Mouse (Mus musculus) heart, adult 2 months (tissue): ENCODE results near the gene Ak5. TPM values are rescaled to one million over a fixed set of nuclear protein-coding genes. Genes with fewer than 3 reads are reported as not detected.
A peak's percentile ranks its signal among the peaks of the same experiment; 100 is the strongest.

Source experiments
- DNase-seq, 2 experiments: peaks; one replicate each; pipeline ENCODE4 v3.0.0; 2021
- H3K27ac ChIP-seq: fragments of 200-600 bp; 2 replicates; pipeline ENCODE4 v1.8.1; 2022
- H3K27me3 ChIP-seq: fragments of 200-500 bp; 2 replicates; pipeline ENCODE4 v1.6.1; 2012; ENCODE audit warnings: mild to moderate bottlenecking, low read length, inconsistent platforms, mixed read lengths; ENCODE audit not compliant: control insufficient read depth, insufficient read depth
- H3K36me3 ChIP-seq: fragments of 200-500 bp; 2 replicates; pipeline ENCODE4 v1.6.1; 2012; ENCODE audit warnings: low read length, inconsistent platforms; ENCODE audit not compliant: control insufficient read depth, insufficient read depth
- H3K4me1 ChIP-seq: fragments of 200-500 bp; 2 replicates; pipeline ENCODE4 v1.6.1; 2011; ENCODE audit warnings: low read length; ENCODE audit not compliant: control insufficient read depth, insufficient read depth
- H3K4me3 ChIP-seq: fragments of 200-600 bp; 2 replicates; pipeline ENCODE4 v1.8.1; 2022
- H3K79me2 ChIP-seq: fragments of 200-500 bp; replicated peaks from 2 replicates; pipeline ENCODE4 v1.6.1; 2012; ENCODE audit warnings: mild to moderate bottlenecking, inconsistent platforms, low read length, moderate library complexity, mixed read lengths; ENCODE audit not compliant: control insufficient read depth, insufficient read depth
- H3K9ac ChIP-seq: fragments of 200-500 bp; 2 replicates; pipeline ENCODE4 v1.6.1; 2012; ENCODE audit warnings: low read depth, mild to moderate bottlenecking, control low read depth, inconsistent platforms, low read length, mixed read lengths
- CTCF ChIP-seq: fragments of 200-600 bp; IDR thresholded peaks from 2 replicates; pipeline ENCODE4 v1.8.1; 2022; ENCODE audit warnings: antibody characterized with exemption, mild to moderate bottlenecking, moderate library complexity
- EP300 ChIP-seq: fragments of 200-500 bp; IDR thresholded peaks from 2 replicates; pipeline ENCODE4 v1.6.1; 2011; ENCODE audit warnings: low read depth, low read length, control low read depth; ENCODE audit not compliant: insufficient read depth
- POLR2A ChIP-seq: fragments of 200-500 bp; IDR thresholded peaks from 2 replicates; pipeline ENCODE4 v1.6.1; 2011; ENCODE audit warnings: mild to moderate bottlenecking, low read depth, low read length, control low read depth; ENCODE audit not compliant: insufficient read depth
- WGBS: fragments of 180-500 bp; shearing (Covaris S2); methylation state at CpG from one replicate; pipeline ENCODE4 v1.1.7; 2018; 5-methylcytosine and 5-hydroxymethylcytosine counted together
- intact Hi-C: fragments of 180-260 bp; cut with DNase I; formaldehyde crosslinking; loops from one replicate; pipeline ENCODE4 v1.15.1; 2025
- polyA plus RNA-seq: library from polyadenylated mRNA; depleted of rRNA; stranded (reverse); fragments of >200 nt; gene quantifications from 2 replicates; pipeline ENCODE4 v1.2.3, GENCODE M21; 2012
- total RNA-seq, 2 experiments: library from RNA; stranded (reverse); gene quantifications; 2 replicates each; pipeline ENCODE4 v1.2.3; 2021

The Ak5 gene
- total and polyA plus RNA-seq, 3 experiments: 0.45 TPM; not detected in 2

DNA sequence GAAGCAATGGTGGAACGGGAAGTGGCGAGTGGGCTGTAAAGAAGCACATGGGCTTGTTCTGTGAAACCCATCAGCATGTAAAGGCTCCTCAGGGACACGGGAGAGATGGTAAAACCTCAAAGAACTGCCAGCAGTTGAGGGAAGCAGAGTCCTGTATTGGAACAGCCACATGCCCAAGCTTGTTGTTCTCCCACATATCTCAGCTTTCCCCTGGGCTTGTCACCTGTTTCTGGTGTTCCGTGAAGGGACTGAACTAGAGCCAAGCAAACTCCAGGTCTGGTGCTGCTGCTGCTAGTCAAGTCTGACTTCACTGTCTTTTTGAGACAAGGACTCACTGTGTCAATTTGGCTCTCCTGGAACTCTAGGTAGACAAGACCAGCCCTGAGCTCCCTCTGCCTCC lies 200.8 kb downstream of the Ak5 start:
- WGBS: 55% methylated on average over 4 of the region's 4 CpGs
- Histone ChIP-seq H3K4me1 (peaks cover 3% of the 10 kb centered on the region), H3K79me2 (no peaks in the 10 kb centered on the region), H3K36me3 (no peaks in the 10 kb centered on the region), H3K9ac (no peak overlapping the region), H3K27ac (no peak overlapping the region), H3K27me3 (no peaks in the 10 kb centered on the region), H3K4me3 (no peak overlapping the region)
- intact Hi-C loops: no loop called here
- TF ChIP-seq POLR2A: no peak
- no peak for TF ChIP-seq CTCF
- 0 out of 2 replicates have a peak, but pooled peaks have one; percentile 31 for TF ChIP-seq EP300
- DNase-seq: no peak

DNA sequence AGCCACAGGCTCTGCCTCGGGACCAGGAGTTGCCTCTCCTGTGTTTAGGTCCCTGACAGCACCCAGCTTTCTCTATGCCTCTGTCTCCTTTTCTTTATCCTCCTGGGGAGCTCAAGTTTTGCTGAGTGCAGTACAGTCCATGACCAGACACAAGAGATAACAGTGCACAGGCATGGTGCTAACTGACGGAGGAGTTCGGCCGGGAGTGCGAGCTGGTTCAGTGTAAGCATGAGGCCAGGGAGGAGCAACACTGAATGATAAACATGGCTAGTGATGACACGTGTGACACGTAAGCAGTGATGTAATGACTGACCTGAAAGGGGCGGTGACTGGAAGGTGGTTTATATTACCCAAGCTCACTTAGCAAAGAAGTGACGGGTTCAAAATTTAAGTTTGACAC lies 201.3 kb downstream of the Ak5 start:
- intact Hi-C loops: no loop called here

DNA sequence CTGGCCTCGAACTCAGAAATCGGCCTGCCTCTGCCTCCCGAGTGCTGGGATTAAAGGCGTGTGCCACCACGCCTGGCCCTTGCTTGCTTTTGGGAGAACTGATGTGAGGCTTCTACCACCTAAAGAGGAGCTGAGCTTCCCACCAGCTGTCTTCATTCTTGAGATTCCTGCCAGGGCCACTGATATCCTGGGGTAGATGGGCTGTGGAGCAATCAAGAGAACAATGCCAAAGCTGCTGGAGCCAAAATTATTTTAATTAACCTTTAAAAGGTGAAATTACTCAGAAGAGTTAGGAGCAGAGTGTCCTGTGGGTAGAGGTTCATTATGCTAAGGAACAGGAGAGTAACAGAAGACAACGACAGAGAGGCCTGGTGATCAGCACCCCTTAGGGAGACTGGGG lies 202.8 kb downstream of the Ak5 start:
- Histone ChIP-seq H3K4me1 (peaks cover 3% of the 10 kb centered on the region), H3K4me3 (no peak overlapping the region), H3K36me3 (no peaks in the 10 kb centered on the region), H3K79me2 (no peaks in the 10 kb centered on the region), H3K9ac (no peak overlapping the region), H3K27me3 (no peaks in the 10 kb centered on the region), H3K27ac (no peak overlapping the region)
- no peak for DNase-seq
- TF ChIP-seq POLR2A (no peak), CTCF (no peak), EP300 (no peak)
- intact Hi-C loops: no loop called here
- 92% methylated on average over 6 of the region's 6 CpGs for WGBS

More for the DNA sequence above, 201.3 kb downstream of the Ak5 start:
- peaks cover 3% of the 10 kb centered on the region for H3K4me1 ChIP-seq
- no peak for TF ChIP-seq CTCF
- TF ChIP-seq EP300: no peak
- TF ChIP-seq POLR2A: no peak
- no peak overlapping the region for H3K9ac ChIP-seq
- H3K4me3 ChIP-seq: no peak overlapping the region
- no peak overlapping the region for H3K27ac ChIP-seq
- H3K36me3 ChIP-seq: no peaks in the 10 kb centered on the region
- 69% methylated on average over 9 of the region's 9 CpGs for WGBS
- H3K27me3 ChIP-seq: no peaks in the 10 kb centered on the region
- no peaks in the 10 kb centered on the region for H3K79me2 ChIP-seq
- DNase-seq: no peak

GRCm38 (mm10) chr3:152464462-152464861 lies 203.7 kb downstream of the Ak5 start:
- no peak for DNase-seq
- no peak for TF ChIP-seq EP300
- TF ChIP-seq CTCF: no peak
- no peak for TF ChIP-seq POLR2A
- H3K27me3 ChIP-seq: no peaks in the 10 kb centered on the region
- H3K9ac ChIP-seq: no peak overlapping the region
- H3K4me1 ChIP-seq: peaks cover 3% of the 10 kb centered on the region
- H3K4me3 ChIP-seq: no peak overlapping the region
- no peak overlapping the region for H3K27ac ChIP-seq
- intact Hi-C loops: no loop called here
- 95% methylated on average over 3 of the region's 3 CpGs for WGBS
- H3K36me3 ChIP-seq: no peaks in the 10 kb centered on the region
- H3K79me2 ChIP-seq: no peaks in the 10 kb centered on the region

GRCm38 (mm10) chr3:152462900-152463299 lies 205.3 kb downstream of the Ak5 start:
- H3K27ac ChIP-seq: no peak overlapping the region
- H3K9ac ChIP-seq: no peak overlapping the region
- H3K4me1 ChIP-seq: peaks cover 3% of the 10 kb centered on the region
- 59% methylated on average over 10 of the region's 10 CpGs for WGBS
- no peaks in the 10 kb centered on the region for H3K36me3 ChIP-seq
- H3K4me3 ChIP-seq: no peak overlapping the region
- H3K79me2 ChIP-seq: no peaks in the 10 kb centered on the region
- H3K27me3 ChIP-seq: no peaks in the 10 kb centered on the region
- TF ChIP-seq CTCF (no peak), POLR2A (no peak), EP300 (no peak)
- intact Hi-C loops: no loop called here
- DNase-seq: no peak

DNA sequence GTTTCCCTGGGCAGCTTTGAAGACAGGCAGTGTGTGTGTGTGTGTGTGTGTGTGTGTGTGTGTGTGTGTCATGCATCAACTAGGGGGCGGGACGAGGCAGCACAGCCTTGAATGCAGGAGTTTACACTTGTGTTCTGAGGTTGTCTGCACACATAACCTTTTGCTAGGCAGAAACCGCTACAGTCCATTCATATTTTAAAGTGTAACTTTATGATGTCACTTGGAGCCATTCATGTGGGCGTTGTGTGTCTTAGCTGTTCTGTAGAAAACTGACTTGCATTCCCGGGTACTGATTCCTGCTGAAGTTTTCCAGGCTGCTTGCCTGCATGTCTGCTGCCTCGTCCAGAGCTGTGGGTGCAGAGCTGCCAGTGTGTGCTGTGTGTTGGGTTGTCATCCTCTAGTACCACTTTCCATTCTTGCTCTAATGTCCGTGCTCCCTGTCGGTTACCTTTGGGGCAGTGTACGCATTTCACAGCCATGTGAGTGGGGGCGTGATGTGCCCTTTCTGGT lies 206.1 kb downstream of the Ak5 start:
- TF ChIP-seq POLR2A (no peak), EP300 (no peak), CTCF (no peak)
- no peak overlapping the region for H3K9ac ChIP-seq
- no peak for DNase-seq
- intact Hi-C loops: no loop called here
- H3K4me3 ChIP-seq: no peak overlapping the region
- 84% methylated on average over 10 of the region's 10 CpGs for WGBS
- H3K4me1 ChIP-seq: peaks cover 2% of the 10 kb centered on the region; the same call in 1 of the 2 replicates
- no peaks in the 10 kb centered on the region for H3K79me2 ChIP-seq
- H3K27me3 ChIP-seq: no peaks in the 10 kb centered on the region
- no peak overlapping the region for H3K27ac ChIP-seq
- peaks cover 3% of the 10 kb centered on the region; the same call in 1 of the 2 replicates for H3K36me3 ChIP-seq
